Mouse (Mus musculus) limb, embryonic 10.5 days (tissue): ENCODE results near the gene Grik4. TPM values are rescaled to one million over a fixed set of nuclear protein-coding genes. Genes with fewer than 3 reads are reported as not detected.

Experiments
- DNase-seq: peaks from one replicate; pipeline ENCODE4 v3.0.0-alpha.2; 2017; ENCODE audit warnings: low spot score
- H3K27ac ChIP-seq: fragments of 300-500 bp; sonication (generic); 2 replicates; pipeline ENCODE4 v1.5.1; 2016; ENCODE audit warnings: mild to moderate bottlenecking
- H3K27me3 ChIP-seq: fragments of 300-500 bp; sonication (generic); 2 replicates; pipeline ENCODE4 v1.6.1; 2016; ENCODE audit warnings: low read depth, mild to moderate bottlenecking; ENCODE audit not compliant: poor library complexity, severe bottlenecking
- H3K36me3 ChIP-seq: fragments of 300-500 bp; sonication (generic); 2 replicates; pipeline ENCODE4 v1.6.1; 2016; ENCODE audit warnings: mild to moderate bottlenecking, moderate library complexity
- H3K4me1 ChIP-seq: fragments of 300-500 bp; sonication (generic); 2 replicates; pipeline ENCODE4 v1.6.1; 2016
- H3K4me3 ChIP-seq: fragments of 300-500 bp; sonication (generic); 2 replicates; pipeline ENCODE4 v1.5.1; 2016; ENCODE audit warnings: mild to moderate bottlenecking, moderate library complexity
- H3K9me3 ChIP-seq: fragments of 300-500 bp; sonication (generic); replicated peaks from 2 replicates; pipeline ENCODE4 v1.6.1; 2016; ENCODE audit warnings: mild to moderate bottlenecking
- WGBS: fragments of 180-500 bp; shearing (Covaris S2); methylation state at CpG from one replicate; pipeline ENCODE4 v1.1.7; 2016; 5-methylcytosine and 5-hydroxymethylcytosine counted together
- polyA plus RNA-seq: library from polyadenylated mRNA; unstranded; fragments of >200 nt; fragmentation: Nextera tagmentation; extraction: Ambion mirVana; gene quantifications from 2 replicates; pipeline ENCODE4 v1.2.1, GENCODE M21; 2016

Gene Grik4
- polyA plus RNA-seq, 1 experiment from 2014 or later, result 2.2 TPM

GRCm38 (mm10) chr9:42649872-42650271 is 294.4 kb downstream of the Grik4 start:
- H3K27me3 ChIP-seq, result no peaks in the 10 kb centered on the region
- H3K4me1 ChIP-seq, result peaks cover 14% of the 10 kb centered on the region; the same call in 1 of the 2 replicates
- no peaks in the 10 kb centered on the region for H3K36me3 ChIP-seq
- no peak overlapping the region for H3K4me3 ChIP-seq
- no peak for DNase-seq
- H3K9me3 ChIP-seq, result no peaks in the 10 kb centered on the region
- H3K27ac ChIP-seq, result no peak overlapping the region
- 64% methylated on average over 5 of the region's 5 CpGs for WGBS

GRCm38 (mm10) chr9:42648051-42648450 is 296.2 kb downstream of the Grik4 start:
- Histone ChIP-seq H3K27ac (no peak overlapping the region), H3K4me3 (no peak overlapping the region), H3K36me3 (no peaks in the 10 kb centered on the region), H3K4me1 (peaks cover 14% of the 10 kb centered on the region; the same call in 1 of the 2 replicates), H3K9me3 (no peaks in the 10 kb centered on the region), H3K27me3 (no peaks in the 10 kb centered on the region)
- DNase-seq, result no peak
- WGBS, result 89% methylated on average over 3 of the region's 3 CpGs

GRCm38 (mm10) chr9:42647596-42647995 is 296.7 kb downstream of the Grik4 start:
- WGBS, result 77% methylated on average over 3 of the region's 3 CpGs
- no peaks in the 10 kb centered on the region for H3K9me3 ChIP-seq
- no peak for DNase-seq
- H3K27ac ChIP-seq, result no peak overlapping the region
- no peaks in the 10 kb centered on the region for H3K27me3 ChIP-seq
- peaks cover 17% of the 10 kb centered on the region; the same call in 1 of the 2 replicates for H3K4me1 ChIP-seq
- no peak overlapping the region for H3K4me3 ChIP-seq
- H3K36me3 ChIP-seq, result no peaks in the 10 kb centered on the region

DNA sequence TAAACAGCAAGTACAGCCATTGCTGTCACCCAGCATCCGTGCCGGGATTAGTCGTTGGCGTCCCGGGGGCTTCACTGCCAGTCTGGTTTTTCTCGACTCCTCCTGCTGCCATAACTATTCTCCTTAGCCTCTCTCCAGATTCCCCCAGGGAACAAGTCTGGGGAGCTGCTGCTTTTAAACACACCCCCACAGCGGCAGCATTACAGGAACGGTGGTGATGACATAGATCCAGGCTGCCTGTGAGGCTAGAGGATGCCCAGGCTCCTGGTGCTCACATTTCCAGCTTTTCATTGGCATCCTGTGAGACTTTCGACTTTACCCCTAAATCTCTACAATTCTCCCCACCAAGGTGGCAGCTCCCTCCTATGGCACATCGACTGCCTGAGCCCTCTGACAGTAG is 297.5 kb downstream of the Grik4 start:
- DNase-seq, result no peak
- no peak overlapping the region for H3K27ac ChIP-seq
- H3K4me1 ChIP-seq, result peaks cover 17% of the 10 kb centered on the region; the same call in 1 of the 2 replicates
- H3K27me3 ChIP-seq, result peaks cover 5% of the 10 kb centered on the region; the same call in 1 of the 2 replicates
- WGBS, result 64% methylated on average over 10 of the region's 10 CpGs
- H3K36me3 ChIP-seq, result no peaks in the 10 kb centered on the region
- no peaks in the 10 kb centered on the region for H3K9me3 ChIP-seq
- no peak overlapping the region for H3K4me3 ChIP-seq

DNA sequence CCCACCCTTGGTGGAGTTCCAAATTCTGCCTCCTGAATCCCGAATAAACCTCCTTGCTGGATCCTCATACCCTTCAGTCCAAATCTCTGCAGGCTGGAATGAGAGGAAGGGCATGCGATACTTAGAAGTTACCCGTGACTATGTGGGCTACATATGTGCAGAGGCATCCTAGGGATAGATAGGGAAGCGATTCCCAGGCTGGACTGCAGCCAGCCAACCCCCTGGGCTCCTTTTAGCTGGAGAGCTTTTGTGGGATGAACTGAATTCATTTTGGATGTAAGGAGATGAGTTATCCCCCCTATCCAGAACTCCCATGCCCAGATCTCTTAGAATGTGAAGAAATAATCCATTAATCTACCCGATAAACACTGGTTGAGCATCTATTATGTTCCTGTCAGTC is 299.1 kb downstream of the Grik4 start:
- Histone ChIP-seq H3K4me3 (no peak overlapping the region), H3K9me3 (no peaks in the 10 kb centered on the region), H3K4me1 (peaks cover 17% of the 10 kb centered on the region; the same call in 1 of the 2 replicates), H3K27ac (no peak overlapping the region), H3K36me3 (no peaks in the 10 kb centered on the region), H3K27me3 (peaks cover 10% of the 10 kb centered on the region; the same call in 1 of the 2 replicates)
- WGBS, result 95% methylated on average over 5 of the region's 5 CpGs
- DNase-seq, result no peak

- H3K27ac ChIP-seq, result no peak overlapping the region
- H3K9me3 ChIP-seq, result no peaks in the 10 kb centered on the region
- no peak for DNase-seq
- no peaks in the 10 kb centered on the region for H3K36me3 ChIP-seq
- H3K4me1 ChIP-seq, result peaks cover 33% of the 10 kb centered on the region
- H3K27me3 ChIP-seq, result peaks cover 15% of the 10 kb centered on the region; the same call in 1 of the 2 replicates
- WGBS, result 58% methylated on average over 5 of the region's 5 CpGs
- H3K4me3 ChIP-seq, result no peak overlapping the region
Measured at GRCm38 (mm10) chr9:42642821-42643220, 301.5 kb downstream of the Grik4 start.

- Histone ChIP-seq H3K27ac (no peak overlapping the region), H3K4me3 (no peak overlapping the region), H3K9me3 (no peaks in the 10 kb centered on the region), H3K36me3 (no peaks in the 10 kb centered on the region), H3K27me3 (peaks cover 17% of the 10 kb centered on the region; the same call in 1 of the 2 replicates), H3K4me1 (peaks cover 31% of the 10 kb centered on the region)
- 72% methylated on average over 11 of the region's 11 CpGs for WGBS
- DNase-seq, result no peak
Measured at GRCm38 (mm10) chr9:42641550-42642117, 302.7 kb downstream of the Grik4 start.

DNA sequence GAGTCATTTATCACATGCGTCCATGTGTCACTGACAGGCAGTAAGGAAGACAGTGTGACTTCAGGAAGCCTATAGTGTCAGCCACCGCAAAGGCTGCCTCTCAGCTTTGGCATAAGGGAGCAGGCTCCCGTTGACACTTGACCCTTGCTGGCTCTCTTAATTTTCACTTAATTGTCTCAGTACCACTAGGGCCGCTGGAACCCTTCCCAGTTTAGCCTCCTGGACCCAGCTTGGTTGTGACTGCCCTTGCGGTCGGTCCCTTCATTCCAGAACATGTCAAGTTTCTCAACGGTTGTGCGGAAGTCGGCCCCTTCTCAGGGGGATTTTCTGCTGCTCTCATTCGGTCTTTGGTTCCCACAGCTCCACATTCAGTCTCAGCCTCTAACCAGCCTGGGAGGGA is 307.8 kb downstream of the Grik4 start:
- Histone ChIP-seq H3K4me1 (peaks cover 28% of the 10 kb centered on the region), H3K27me3 (0 out of 2 replicates have a peak, but pooled peaks cover 10% of the 10 kb centered on the region), H3K4me3 (no peak overlapping the region), H3K36me3 (no peaks in the 10 kb centered on the region), H3K27ac (no peak overlapping the region), H3K9me3 (no peaks in the 10 kb centered on the region)
- no peak for DNase-seq
- 71% methylated on average over 10 of the region's 10 CpGs for WGBS

GRCm38 (mm10) chr9:42631479-42631878 is 312.8 kb downstream of the Grik4 start:
- Histone ChIP-seq H3K9me3 (no peaks in the 10 kb centered on the region), H3K27me3 (peaks cover 12% of the 10 kb centered on the region; the same call in 1 of the 2 replicates), H3K4me3 (no peak overlapping the region), H3K27ac (no peak overlapping the region), H3K36me3 (no peaks in the 10 kb centered on the region), H3K4me1 (peaks cover 21% of the 10 kb centered on the region)
- DNase-seq, result no peak
- 92% methylated on average over 4 of the region's 4 CpGs for WGBS

- no peaks in the 10 kb centered on the region for H3K9me3 ChIP-seq
- H3K4me1 ChIP-seq, result peaks cover 25% of the 10 kb centered on the region
- H3K27ac ChIP-seq, result no peak overlapping the region
- peaks cover 27% of the 10 kb centered on the region for H3K27me3 ChIP-seq
- WGBS, result 19% methylated on average over 6 of the region's 6 CpGs
- H3K4me3 ChIP-seq, result no peak overlapping the region
- DNase-seq, result no peak
- H3K36me3 ChIP-seq, result no peaks in the 10 kb centered on the region
Measured at GRCm38 (mm10) chr9:42627634-42628033, 316.7 kb downstream of the Grik4 start.

GRCm38 (mm10) chr9:42627146-42627545 is 317.1 kb downstream of the Grik4 start:
- Histone ChIP-seq H3K4me3 (no peak overlapping the region), H3K27me3 (peaks cover 27% of the 10 kb centered on the region), H3K4me1 (peaks cover 25% of the 10 kb centered on the region), H3K27ac (no peak overlapping the region), H3K9me3 (no peaks in the 10 kb centered on the region), H3K36me3 (no peaks in the 10 kb centered on the region)
- 58% methylated on average over 8 of the region's 8 CpGs for WGBS
- DNase-seq, result no peak

GRCm38 (mm10) chr9:42626226-42626775 is 318.0 kb downstream of the Grik4 start:
- no peak for DNase-seq
- Histone ChIP-seq H3K36me3 (no peaks in the 10 kb centered on the region), H3K4me3 (no peak overlapping the region), H3K27me3 (peaks cover 27% of the 10 kb centered on the region), H3K9me3 (no peaks in the 10 kb centered on the region), H3K27ac (no peak overlapping the region), H3K4me1 (peaks cover 23% of the 10 kb centered on the region)
- 68% methylated on average over 6 of the region's 6 CpGs for WGBS

DNA sequence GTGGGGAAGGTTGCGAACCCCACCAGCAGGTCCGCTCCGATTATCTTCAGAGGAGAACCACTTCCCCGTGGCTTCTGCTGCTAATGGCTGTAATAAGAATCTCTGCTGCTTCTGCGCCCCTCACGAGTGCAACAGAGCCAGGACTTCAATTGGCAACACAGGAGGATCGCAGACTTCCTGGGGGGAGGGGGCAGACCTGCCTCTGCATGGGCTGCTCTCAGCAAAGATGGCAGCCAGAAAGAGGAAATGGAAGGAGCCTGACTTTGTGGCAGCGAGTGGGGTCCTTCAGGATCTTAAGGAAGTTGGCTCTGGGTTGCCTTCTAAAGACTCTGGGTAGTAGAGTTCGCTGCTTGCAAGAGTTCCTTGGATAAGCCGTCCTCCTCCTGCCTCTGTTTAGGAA is 329.9 kb downstream of the Grik4 start:
- no peak for DNase-seq
- H3K36me3 ChIP-seq, result no peaks in the 10 kb centered on the region
- peaks cover 30% of the 10 kb centered on the region for H3K4me1 ChIP-seq
- H3K4me3 ChIP-seq, result no peak overlapping the region
- H3K9me3 ChIP-seq, result no peaks in the 10 kb centered on the region
- no peaks in the 10 kb centered on the region for H3K27me3 ChIP-seq
- peak overlapping the region; percentile 37 for H3K27ac ChIP-seq
- WGBS, result 60% methylated on average over 10 of the region's 10 CpGs
